Mouse (Mus musculus): ENCODE measurements around the gene Cryba2. TPM values are rescaled to one million over a fixed set of nuclear protein-coding genes. Genes with fewer than 3 reads are reported as not detected.

The Cryba2 gene
- polyA plus RNA-seq, 1 experiment from 2014 or later: not detected

GRCm38 (mm10) chr1:74856439-74856720, 36.6 kb downstream of the Cryba2 start:
- peak overlapping the region; percentile 71 for H3K4me3 ChIP-seq (ENCODE audit: low read depth, low read length)
- H3K9ac ChIP-seq (ENCODE audit: low read depth, low read length): no peak overlapping the region
- 2% methylated on average over 11 of the region's 11 CpGs for WGBS
- H3K4me2 ChIP-seq (ENCODE audit: low read depth, low read length): peak overlapping the region; percentile 99; the same call in 1 of the 2 replicates
- 0 out of 2 replicates have a peak, but pooled peaks cover 8% of the 10 kb centered on the region for H3K4me1 ChIP-seq (ENCODE audit: control insufficient read depth, insufficient read depth, low read length)
- no peak overlapping the region for H3K27ac ChIP-seq (replicated peaks; ENCODE audit: low read depth, low read length)
- DNase-seq (ENCODE audit: low spot score) (no peak), ATAC-seq (ENCODE audit: low read depth) (no peak)
- peaks cover 93% of the 10 kb centered on the region for H3K27me3 ChIP-seq (replicated peaks; ENCODE audit: control insufficient read depth, insufficient read depth, low read length)
- H3K9me3 ChIP-seq (ENCODE audit: control insufficient read depth, low read length): no peaks in the 10 kb centered on the region
- no peaks in the 10 kb centered on the region for H3K36me3 ChIP-seq (ENCODE audit: control insufficient read depth, insufficient read depth, low read length)

GRCm38 (mm10) chr1:74855651-74856438, 37.1 kb downstream of the Cryba2 start:
- Histone ChIP-seq H3K27me3 (replicated peaks; ENCODE audit: control insufficient read depth, insufficient read depth, low read length) (peaks cover 97% of the 10 kb centered on the region), H3K4me2 (ENCODE audit: low read depth, low read length) (peak overlapping the region; percentile 99), H3K4me1 (ENCODE audit: control insufficient read depth, insufficient read depth, low read length) (0 out of 2 replicates have a peak, but pooled peaks cover 8% of the 10 kb centered on the region), H3K4me3 (ENCODE audit: low read depth, low read length) (peak overlapping the region; percentile 71), H3K9ac (ENCODE audit: low read depth, low read length) (peak overlapping the region; percentile 61; the same call in 1 of the 2 replicates), H3K9me3 (ENCODE audit: control insufficient read depth, low read length) (no peaks in the 10 kb centered on the region), H3K27ac (replicated peaks; ENCODE audit: low read depth, low read length) (no peak overlapping the region), H3K36me3 (ENCODE audit: control insufficient read depth, insufficient read depth, low read length) (no peaks in the 10 kb centered on the region)
- DNase-seq (ENCODE audit: low spot score) (no peak), ATAC-seq (ENCODE audit: low read depth) (no peak)
- WGBS: 1% methylated on average over 41 of the region's 74 CpGs

- WGBS: under 1% methylated on average over 21 of the region's 48 CpGs
- peak overlapping the region; percentile 61 for H3K9ac ChIP-seq (ENCODE audit: low read depth, low read length)
- H3K4me1 ChIP-seq (ENCODE audit: control insufficient read depth, insufficient read depth, low read length): 0 out of 2 replicates have a peak, but pooled peaks cover 8% of the 10 kb centered on the region
- DNase-seq (ENCODE audit: low spot score): no peak
- no peaks in the 10 kb centered on the region for H3K9me3 ChIP-seq (ENCODE audit: control insufficient read depth, low read length)
- no peaks in the 10 kb centered on the region for H3K36me3 ChIP-seq (ENCODE audit: control insufficient read depth, insufficient read depth, low read length)
- peak overlapping the region; percentile 99 for H3K4me2 ChIP-seq (ENCODE audit: low read depth, low read length)
- ATAC-seq (ENCODE audit: low read depth): no peak; the same call in 1 of the 2 replicates
- H3K27ac ChIP-seq (replicated peaks; ENCODE audit: low read depth, low read length): no peak overlapping the region
- peaks cover 97% of the 10 kb centered on the region for H3K27me3 ChIP-seq (replicated peaks; ENCODE audit: control insufficient read depth, insufficient read depth, low read length)
- peak overlapping the region; percentile 71 for H3K4me3 ChIP-seq (ENCODE audit: low read depth, low read length)
Measured at GRCm38 (mm10) chr1:74855156-74855555, 37.8 kb downstream of the Cryba2 start.

DNA sequence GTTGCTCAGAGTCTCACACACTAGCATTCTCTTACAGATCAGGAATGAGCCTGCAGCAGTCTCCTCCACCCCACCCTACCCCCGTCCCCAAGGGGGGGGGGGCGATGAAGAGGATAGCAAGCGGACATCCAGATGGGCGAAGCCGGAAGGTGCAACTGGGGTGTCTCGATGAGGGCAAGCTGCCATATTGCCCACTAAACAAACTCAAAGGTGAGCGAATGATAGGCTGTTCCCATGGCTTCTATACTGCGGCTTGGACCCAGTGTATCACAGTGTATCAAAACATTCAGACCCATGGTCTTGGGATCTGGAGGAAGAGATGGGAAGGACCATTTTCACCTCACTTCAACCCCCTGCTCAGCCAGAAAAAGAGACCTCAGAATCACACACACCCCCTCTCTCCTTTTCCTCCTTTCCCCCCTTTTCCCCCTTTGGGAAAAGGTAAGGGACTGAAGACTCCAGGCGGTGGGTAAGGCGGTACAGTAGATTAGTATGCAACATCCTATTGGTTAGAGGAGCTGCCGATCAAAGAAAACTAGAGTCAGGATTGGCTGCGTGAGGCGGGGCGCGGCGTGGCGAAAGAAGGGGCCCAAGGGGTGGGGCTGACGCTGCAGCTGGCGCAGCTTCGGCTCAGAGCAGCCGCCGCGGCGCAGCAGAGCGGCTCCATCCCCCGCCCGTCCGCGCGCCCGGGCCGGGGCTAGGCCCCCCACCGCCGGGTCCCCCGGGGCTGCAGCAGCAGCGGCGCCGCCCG, 38.5 kb downstream of the Cryba2 start, which contains the start of gene Cdk5r2:
Gene Cdk5r2 (plus strand): TSS at position 629 of the 751 bp plus-strand sequence.
- H3K4me2 ChIP-seq (ENCODE audit: low read depth, low read length): peak within 1 kb of the TSS; percentile 99
- WGBS: 2% methylated on average over 20 of the region's 39 CpGs

GRCm38 (mm10) chr1:74851001-74851775, 41.8 kb downstream of the Cryba2 start:
- H3K4me3 ChIP-seq (ENCODE audit: low read depth, low read length): no peak overlapping the region
- 0 out of 2 replicates have a peak, but pooled peaks cover 8% of the 10 kb centered on the region for H3K4me1 ChIP-seq (ENCODE audit: control insufficient read depth, insufficient read depth, low read length)
- ATAC-seq (ENCODE audit: low read depth): no peak
- H3K9ac ChIP-seq (ENCODE audit: low read depth, low read length): no peak overlapping the region
- H3K27ac ChIP-seq (replicated peaks; ENCODE audit: low read depth, low read length): no peak overlapping the region
- no peak overlapping the region for H3K4me2 ChIP-seq (ENCODE audit: low read depth, low read length)
- no peaks in the 10 kb centered on the region for H3K9me3 ChIP-seq (ENCODE audit: control insufficient read depth, low read length)
- H3K36me3 ChIP-seq (ENCODE audit: control insufficient read depth, insufficient read depth, low read length): no peaks in the 10 kb centered on the region
- H3K27me3 ChIP-seq (replicated peaks; ENCODE audit: control insufficient read depth, insufficient read depth, low read length): peaks cover 68% of the 10 kb centered on the region
- DNase-seq (ENCODE audit: low spot score): no peak
- WGBS: 12% methylated on average over 6 of the region's 6 CpGs

More for the DNA sequence above, 38.5 kb downstream of the Cryba2 start, which contains the start of gene Cdk5r2:
- Histone ChIP-seq H3K27ac (replicated peaks; ENCODE audit: low read depth, low read length) (no peak within 1 kb of the TSS), H3K4me3 (ENCODE audit: low read depth, low read length) (peak within 1 kb of the TSS; percentile 71), H3K4me1 (ENCODE audit: control insufficient read depth, insufficient read depth, low read length) (0 out of 2 replicates have a peak, but pooled peaks cover 8% of the 10 kb centered on the region), H3K9me3 (ENCODE audit: control insufficient read depth, low read length) (no peaks in the 10 kb centered on the region), H3K27me3 (replicated peaks; ENCODE audit: control insufficient read depth, insufficient read depth, low read length) (peaks cover 97% of the 10 kb centered on the region), H3K9ac (ENCODE audit: low read depth, low read length) (peak within 1 kb of the TSS; percentile 61), H3K36me3 (ENCODE audit: control insufficient read depth, insufficient read depth, low read length) (no peaks in the 10 kb centered on the region)
- ATAC-seq (ENCODE audit: low read depth) (peak; percentile 95), DNase-seq (ENCODE audit: low spot score) (peak; percentile 96)

DNA sequence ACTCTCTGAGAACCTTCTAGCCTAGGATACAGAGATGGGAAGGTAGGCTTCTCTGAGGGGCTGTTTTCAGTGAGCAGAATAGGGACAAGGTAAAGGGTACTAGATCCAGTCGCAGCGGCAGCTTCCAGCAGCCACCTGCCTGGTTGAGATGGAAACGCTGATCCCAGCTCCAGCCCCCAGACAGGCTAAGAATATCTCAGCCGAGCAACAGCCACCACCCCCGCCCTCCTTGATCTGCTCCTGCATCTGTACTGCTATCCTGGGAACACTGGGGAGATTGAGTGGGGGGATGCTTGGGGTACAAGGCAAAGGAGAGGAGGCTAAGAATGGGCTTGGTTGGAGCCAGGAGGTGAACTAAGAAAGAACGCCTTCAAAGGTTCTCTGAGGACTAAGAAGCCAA, 42.7 kb downstream of the Cryba2 start:
- Histone ChIP-seq H3K27me3 (replicated peaks; ENCODE audit: control insufficient read depth, insufficient read depth, low read length) (peaks cover 58% of the 10 kb centered on the region), H3K27ac (replicated peaks; ENCODE audit: low read depth, low read length) (no peak overlapping the region), H3K4me3 (ENCODE audit: low read depth, low read length) (no peak overlapping the region), H3K9me3 (ENCODE audit: control insufficient read depth, low read length) (no peaks in the 10 kb centered on the region), H3K36me3 (ENCODE audit: control insufficient read depth, insufficient read depth, low read length) (no peaks in the 10 kb centered on the region), H3K4me1 (ENCODE audit: control insufficient read depth, insufficient read depth, low read length) (0 out of 2 replicates have a peak, but pooled peaks cover 4% of the 10 kb centered on the region), H3K4me2 (ENCODE audit: low read depth, low read length) (no peak overlapping the region), H3K9ac (ENCODE audit: low read depth, low read length) (no peak overlapping the region)
- WGBS: 25% methylated on average over 6 of the region's 6 CpGs
- no peak for ATAC-seq (ENCODE audit: low read depth)
- DNase-seq (ENCODE audit: low spot score): no peak

DNA sequence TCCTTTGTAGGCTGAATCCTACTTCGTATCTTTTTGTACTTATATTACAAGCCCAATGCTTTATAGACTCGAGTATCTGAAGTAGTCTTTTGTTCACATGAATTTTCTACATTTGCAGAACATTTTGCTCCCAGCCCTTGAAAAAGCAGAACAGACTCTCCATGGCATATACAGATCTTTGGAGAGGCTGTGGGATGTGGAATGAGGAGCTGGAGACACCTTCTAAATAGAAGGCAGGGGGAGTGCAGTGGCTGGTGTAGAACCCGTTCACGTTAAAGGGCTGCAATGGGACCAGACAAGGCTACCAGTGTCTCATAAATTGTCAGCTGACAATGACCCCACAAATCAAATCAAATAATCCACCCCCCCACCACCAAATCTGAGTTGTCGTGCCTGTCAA, 44.0 kb downstream of the Cryba2 start:
- 55% methylated on average over 5 of the region's 5 CpGs for WGBS
- ATAC-seq (ENCODE audit: low read depth): no peak

GRCm38 (mm10) chr1:74846341-74846740, 46.6 kb downstream of the Cryba2 start:
- Histone ChIP-seq H3K4me2 (ENCODE audit: low read depth, low read length) (no peak overlapping the region), H3K4me1 (ENCODE audit: control insufficient read depth, insufficient read depth, low read length) (no peaks in the 10 kb centered on the region), H3K36me3 (ENCODE audit: control insufficient read depth, insufficient read depth, low read length) (no peaks in the 10 kb centered on the region), H3K4me3 (ENCODE audit: low read depth, low read length) (no peak overlapping the region), H3K9ac (ENCODE audit: low read depth, low read length) (no peak overlapping the region), H3K27ac (replicated peaks; ENCODE audit: low read depth, low read length) (no peak overlapping the region), H3K9me3 (ENCODE audit: control insufficient read depth, low read length) (no peaks in the 10 kb centered on the region), H3K27me3 (replicated peaks; ENCODE audit: control insufficient read depth, insufficient read depth, low read length) (peaks cover 24% of the 10 kb centered on the region)
- DNase-seq (ENCODE audit: low spot score) (peak; percentile 10), ATAC-seq (ENCODE audit: low read depth) (no peak)
- WGBS: 30% methylated on average over 9 of the region's 9 CpGs

More for the DNA sequence above, 44.0 kb downstream of the Cryba2 start:
- DNase-seq (ENCODE audit: low spot score): no peak
- no peak overlapping the region for H3K9ac ChIP-seq (ENCODE audit: low read depth, low read length)
- no peaks in the 10 kb centered on the region for H3K36me3 ChIP-seq (ENCODE audit: control insufficient read depth, insufficient read depth, low read length)
- H3K9me3 ChIP-seq (ENCODE audit: control insufficient read depth, low read length): no peaks in the 10 kb centered on the region
- H3K4me3 ChIP-seq (ENCODE audit: low read depth, low read length): no peak overlapping the region
- H3K27ac ChIP-seq (replicated peaks; ENCODE audit: low read depth, low read length): no peak overlapping the region
- H3K27me3 ChIP-seq (replicated peaks; ENCODE audit: control insufficient read depth, insufficient read depth, low read length): peaks cover 48% of the 10 kb centered on the region
- H3K4me2 ChIP-seq (ENCODE audit: low read depth, low read length): no peak overlapping the region
- no peaks in the 10 kb centered on the region for H3K4me1 ChIP-seq (ENCODE audit: control insufficient read depth, insufficient read depth, low read length)
